Comparison of ENCODE assay signal across 25 mouse cellular contexts in genomic region chr9:91680859-91681258, GRCm38 (mm10).
DNase-seq lines count a peak whose midpoint lies in the region; ATAC-seq and TF ChIP-seq lines count a peak whose summit lies in the region.
"Had no signal": no experiment of that assay in that cellular context is flagged by ENCODE, and none has a peak within 500 bp of the region (broad histone marks: within the 10 kb centered on the region; RNA-seq: fewer than 3 reads in every experiment).

No protein-coding gene starts in this region.

- no peak for TF ChIP-seq CTCF in midbrain, postnatal 0 days (IDR thresholded peaks at IDR 0.05)

- H3K27me3 ChIP-seq in forebrain, embryonic 13.5 days, result no peaks in the 10 kb centered on the region
- no peaks in the 10 kb centered on the region for H3K27me3 ChIP-seq in forebrain, embryonic 12.5 days
- no peaks in the 10 kb centered on the region for H3K27me3 ChIP-seq in midbrain, embryonic 13.5 days
- H3K27me3 ChIP-seq in midbrain, embryonic 11.5 days (ENCODE audit: control insufficient read depth, insufficient read depth, low read length), result no peaks in the 10 kb centered on the region
- no peaks in the 10 kb centered on the region for H3K27me3 ChIP-seq in midbrain, postnatal 0 days (ENCODE audit: insufficient read depth, low read length)
- H3K27me3 ChIP-seq: CH12.LX; heart, embryonic 12.5 days; liver, embryonic 13.5 days; megakaryocyte, embryonic 14.5 days; neural tube, embryonic 13.5 days; Patski had no signal

- DNase-seq in midbrain, embryonic 11.5 days (ENCODE audit: low spot score, missing footprints), result no peak
- peak; percentile 60 for DNase-seq in midbrain, postnatal 0 days (ENCODE audit: low spot score)
- no peak for DNase-seq in adrenal gland, adult (ENCODE audit: inconsistent age in 2 of 2, low spot score in 1 of 2)
- DNase-seq: adrenal gland, adult 2 months; cerebellum, adult 2 months; gastrocnemius, postnatal 10 days; heart, adult 18-20 months; heart, postnatal 10 days; kidney, postnatal 36 days; liver, embryonic 13.5 days; lung, adult 2 months; lung, postnatal 36 days; spleen, adult 18-20 months had no signal

- 65% methylated on average over 6 of the region's 6 CpGs for WGBS in forebrain, embryonic 13.5 days
- WGBS in forebrain, embryonic 12.5 days, result 69% methylated on average over 6 of the region's 6 CpGs
- whole genome bisulfite sequencing in midbrain, embryonic 13.5 days, result 52% methylated on average over 6 of the region's 6 CpGs
- WGBS in midbrain, embryonic 11.5 days, result 70% methylated on average over 6 of the region's 6 CpGs
- 38% methylated on average over 6 of the region's 6 CpGs for WGBS in midbrain, postnatal 0 days

- H3K27ac ChIP-seq in forebrain, embryonic 13.5 days, result no peak overlapping the region
- no peak overlapping the region for H3K27ac ChIP-seq in forebrain, embryonic 12.5 days
- peak overlapping the region; percentile 44; the same call in 1 of the 2 replicates for H3K27ac ChIP-seq in midbrain, embryonic 13.5 days
- no peak overlapping the region for H3K27ac ChIP-seq in midbrain, embryonic 11.5 days (ENCODE audit: low read depth, low read length)
- H3K27ac ChIP-seq in midbrain, postnatal 0 days (ENCODE audit: low read depth, low read length), result no peak overlapping the region
- H3K27ac ChIP-seq: hindbrain, embryonic 10.5 days; liver, embryonic 13.5 days; neural tube, embryonic 13.5 days had no signal

- H3K4me2 ChIP-seq in forebrain, embryonic 13.5 days, result no peak overlapping the region
- no peak overlapping the region for H3K4me2 ChIP-seq in forebrain, embryonic 12.5 days
- H3K4me2 ChIP-seq in midbrain, embryonic 13.5 days (replicated peaks), result no peak overlapping the region
- no peak overlapping the region for H3K4me2 ChIP-seq in midbrain, embryonic 11.5 days
- H3K4me2 ChIP-seq in midbrain, postnatal 0 days (ENCODE audit: low read depth, low read length, poor library complexity, severe bottlenecking), result no peak overlapping the region
- H3K4me2 ChIP-seq: heart, embryonic 12.5 days; liver, embryonic 13.5 days; neural tube, embryonic 13.5 days had no signal

- ATAC-seq in forebrain, embryonic 13.5 days, result peak; percentile 70; the same call in 1 of the 2 replicates
- ATAC-seq in forebrain, embryonic 12.5 days (ENCODE audit: low FRiP score), result no peak
- peak; percentile 77 for ATAC-seq in midbrain, embryonic 13.5 days
- ATAC-seq in midbrain, embryonic 11.5 days (ENCODE audit: low FRiP score), result no peak
- ATAC-seq in midbrain, postnatal 0 days (ENCODE audit: low FRiP score), result peak; percentile 62; the same call in 1 of the 2 replicates
- no peak for ATAC-seq in granulocyte monocyte progenitor cell, adult 5-6 weeks (replicated peaks; ENCODE audit: poor library complexity, severe bottlenecking)
- ATAC-seq: intestine, postnatal 0 days; Patski had no signal

- no peak overlapping the region for H3K4me3 ChIP-seq in forebrain, embryonic 13.5 days
- H3K4me3 ChIP-seq in forebrain, embryonic 12.5 days (replicated peaks), result no peak overlapping the region
- no peak overlapping the region for H3K4me3 ChIP-seq in midbrain, embryonic 13.5 days (replicated peaks)
- H3K4me3 ChIP-seq in midbrain, embryonic 11.5 days (ENCODE audit: low read depth, low read length), result no peak overlapping the region
- no peak overlapping the region for H3K4me3 ChIP-seq in midbrain, postnatal 0 days (ENCODE audit: low read depth, low read length)
- H3K4me3 ChIP-seq: heart, embryonic 12.5 days; hindbrain, embryonic 10.5 days; liver, embryonic 13.5 days; megakaryocyte, embryonic 14.5 days; neural tube, embryonic 13.5 days had no signal

- no peak overlapping the region for H3K9ac ChIP-seq in forebrain, embryonic 13.5 days
- H3K9ac ChIP-seq in forebrain, embryonic 12.5 days, result no peak overlapping the region
- no peak overlapping the region for H3K9ac ChIP-seq in midbrain, embryonic 13.5 days (replicated peaks)
- H3K9ac ChIP-seq in midbrain, embryonic 11.5 days (ENCODE audit: low read length), result no peak overlapping the region
- no peak overlapping the region for H3K9ac ChIP-seq in midbrain, postnatal 0 days (replicated peaks; ENCODE audit: low read length, poor library complexity, severe bottlenecking)
- H3K9ac ChIP-seq: heart, embryonic 12.5 days; liver, embryonic 13.5 days; neural tube, embryonic 13.5 days had no signal

- no peaks in the 10 kb centered on the region for H3K36me3 ChIP-seq in forebrain, embryonic 13.5 days (ENCODE audit: poor library complexity, severe bottlenecking)
- no peaks in the 10 kb centered on the region for H3K36me3 ChIP-seq in forebrain, embryonic 12.5 days (replicated peaks)
- H3K36me3 ChIP-seq in midbrain, embryonic 13.5 days, result no peaks in the 10 kb centered on the region
- H3K36me3 ChIP-seq in midbrain, embryonic 11.5 days (ENCODE audit: control insufficient read depth, insufficient read depth, low read length), result no peaks in the 10 kb centered on the region
- H3K36me3 ChIP-seq in midbrain, postnatal 0 days (ENCODE audit: insufficient read depth, low read length), result no peaks in the 10 kb centered on the region
- H3K36me3 ChIP-seq: G1E; heart, embryonic 12.5 days; hindbrain, embryonic 10.5 days; liver, embryonic 13.5 days; neural tube, embryonic 13.5 days had no signal

- H3K4me1 ChIP-seq in forebrain, embryonic 13.5 days, result no peaks in the 10 kb centered on the region
- no peaks in the 10 kb centered on the region for H3K4me1 ChIP-seq in forebrain, embryonic 12.5 days
- H3K4me1 ChIP-seq in midbrain, embryonic 13.5 days (replicated peaks), result peaks cover 3% of the 10 kb centered on the region; the same call in 1 of the 2 replicates
- H3K4me1 ChIP-seq in midbrain, embryonic 11.5 days (ENCODE audit: control insufficient read depth, insufficient read depth, low read length), result no peaks in the 10 kb centered on the region
- no peaks in the 10 kb centered on the region for H3K4me1 ChIP-seq in midbrain, postnatal 0 days (ENCODE audit: insufficient read depth, low read length)
- H3K4me1 ChIP-seq: heart, embryonic 12.5 days; hindbrain, embryonic 10.5 days; liver, embryonic 13.5 days; megakaryocyte, embryonic 14.5 days; neural tube, embryonic 13.5 days had no signal

- no peaks in the 10 kb centered on the region for H3K9me3 ChIP-seq in forebrain, embryonic 13.5 days (replicated peaks)
- H3K9me3 ChIP-seq in forebrain, embryonic 12.5 days, result no peaks in the 10 kb centered on the region
- H3K9me3 ChIP-seq in midbrain, embryonic 13.5 days, result no peaks in the 10 kb centered on the region
- H3K9me3 ChIP-seq in midbrain, embryonic 11.5 days (ENCODE audit: control insufficient read depth, low read length), result no peaks in the 10 kb centered on the region
- H3K9me3 ChIP-seq in midbrain, postnatal 0 days (ENCODE audit: low read length), result no peaks in the 10 kb centered on the region
- H3K9me3 ChIP-seq: G1E; heart, embryonic 12.5 days; hindbrain, embryonic 10.5 days; liver, embryonic 13.5 days; megakaryocyte, embryonic 14.5 days; neural tube, embryonic 13.5 days had no signal

Comparison
In these comparisons a context has a peak if more than half of its experiments do, and no peak if none do; other contexts are left out.
1. ATAC-seq: peak in forebrain, embryonic 13.5 days (single experiment), midbrain, embryonic 13.5 days (single experiment) and midbrain, postnatal 0 days (single experiment); none in forebrain, embryonic 12.5 days (single experiment), midbrain, embryonic 11.5 days (single experiment) and granulocyte monocyte progenitor cell, adult 5-6 weeks (single experiment).